Mouse (Mus musculus): ENCODE results near the gene Snx29.
A peak's percentile ranks its signal among the peaks of the same experiment; 100 is the strongest.

Gene Snx29

DNA sequence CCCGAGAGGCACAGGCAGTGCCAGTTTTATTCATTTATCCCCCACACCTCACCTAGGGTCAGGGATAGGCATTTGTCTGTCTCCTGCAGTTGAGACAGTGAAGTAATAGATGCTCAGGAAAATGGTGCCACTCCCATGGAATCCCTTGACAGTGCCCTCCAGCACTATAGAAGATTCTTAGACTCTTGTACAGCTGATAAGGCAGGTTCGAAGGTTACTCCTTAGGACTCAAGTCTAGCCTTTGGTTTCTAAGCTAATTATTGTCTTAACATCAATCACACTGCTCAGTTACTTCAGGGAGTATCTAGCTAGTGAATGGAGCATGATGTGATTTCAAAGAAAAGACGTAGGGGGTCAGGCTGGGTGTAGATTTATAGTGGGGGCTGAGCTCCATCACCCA, 273.9 kb downstream of the Snx29 start:
- no peak for DNase-seq (ENCODE audit: low read depth)

GRCm38 (mm10) chr16:11597769-11598168, 275.1 kb downstream of the Snx29 start:
- DNase-seq (ENCODE audit: low read depth), result no peak

DNA sequence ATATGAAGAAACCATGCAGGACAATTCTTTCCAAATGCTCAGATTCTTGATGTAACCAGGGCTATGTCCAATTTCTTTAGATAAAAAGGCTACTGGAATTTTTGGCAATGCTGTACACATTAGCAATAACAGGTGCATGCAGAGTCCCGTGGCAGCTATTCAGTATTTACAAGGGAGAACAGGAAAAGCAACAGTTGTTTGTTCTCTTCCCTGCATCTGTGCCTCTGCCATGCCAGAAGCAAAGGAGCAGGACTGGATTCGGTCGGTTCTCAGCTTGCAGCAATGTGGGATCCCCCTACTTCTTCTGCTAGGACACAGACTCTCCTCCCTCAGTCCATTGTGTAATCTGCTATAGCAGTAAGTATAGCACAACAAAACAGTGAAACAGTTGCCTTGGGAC, 276.8 kb downstream of the Snx29 start:
- DNase-seq (ENCODE audit: low read depth), result no peak

- DNase-seq (ENCODE audit: low read depth), result peak; percentile 10
These were observed 278.8 kb downstream of the Snx29 start for GRCm38 (mm10) chr16:11601336-11602082.

DNA sequence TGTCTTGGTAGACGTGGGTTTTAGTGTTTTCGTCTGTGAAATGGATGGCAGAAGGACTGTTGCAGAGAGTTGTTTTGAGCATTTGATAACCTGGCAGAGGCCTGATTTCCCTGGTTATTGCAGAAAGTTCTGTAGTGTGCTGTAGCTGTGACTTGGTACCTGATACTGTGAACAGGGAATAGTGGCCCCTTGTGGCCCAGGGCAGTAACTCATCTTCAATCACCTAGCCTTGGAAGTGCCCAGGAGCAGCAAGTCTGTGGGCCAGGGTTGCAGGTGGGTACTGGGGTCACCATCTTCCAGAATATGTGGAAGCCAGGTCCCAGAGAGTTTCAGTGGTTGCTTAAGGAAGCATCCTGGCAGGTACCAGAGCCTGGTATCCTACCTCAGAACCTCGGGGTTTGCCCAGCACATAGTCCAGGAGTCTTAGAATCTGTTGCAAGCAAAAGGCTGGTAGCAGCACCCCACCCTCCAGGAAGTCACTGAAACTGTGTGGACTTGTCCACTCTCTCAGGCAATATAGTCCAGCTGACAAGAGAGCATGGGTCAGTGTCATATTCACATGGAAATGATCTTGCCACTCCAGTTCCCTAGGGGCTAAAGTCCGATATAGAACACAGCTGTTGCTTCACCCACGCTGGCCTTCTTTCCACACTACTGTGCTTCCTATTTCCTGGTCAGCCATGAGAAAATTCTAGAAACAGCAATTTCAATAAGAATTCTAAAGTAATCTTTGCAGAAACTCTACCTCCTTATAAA, 281.1 kb downstream of the Snx29 start:
- peak; percentile 55 for DNase-seq (ENCODE audit: low read depth)

DNA sequence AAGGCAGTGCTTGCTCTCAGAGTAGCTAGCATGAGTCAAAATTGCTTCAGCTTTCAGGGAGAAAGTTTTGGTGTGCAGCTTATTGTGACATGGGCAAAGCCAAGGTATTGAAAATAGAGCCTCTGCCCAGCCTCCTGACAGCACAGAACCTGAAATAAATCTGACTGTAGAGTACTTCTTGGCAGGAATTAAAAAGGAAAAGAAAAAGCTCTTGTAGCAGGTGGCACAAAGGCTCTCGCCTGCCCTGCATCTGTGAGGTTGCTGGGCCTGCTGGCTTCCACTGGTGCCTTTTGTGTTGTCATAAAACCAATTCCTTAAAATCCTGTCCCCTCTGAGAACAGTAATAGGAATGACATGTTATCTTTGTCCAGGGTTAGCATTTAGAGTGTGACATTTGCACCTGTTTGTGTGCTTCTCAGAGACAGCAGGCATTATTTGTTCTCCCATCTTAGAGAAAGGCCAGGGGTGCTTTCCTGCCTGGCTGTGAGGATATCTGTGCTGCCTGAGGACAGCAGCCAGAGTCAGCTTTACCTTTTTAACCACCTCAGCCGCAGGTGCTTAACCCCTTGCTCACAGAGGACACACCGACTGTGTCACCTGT, 289.9 kb downstream of the Snx29 start:
- no peak for DNase-seq (ENCODE audit: low read depth)

DNA sequence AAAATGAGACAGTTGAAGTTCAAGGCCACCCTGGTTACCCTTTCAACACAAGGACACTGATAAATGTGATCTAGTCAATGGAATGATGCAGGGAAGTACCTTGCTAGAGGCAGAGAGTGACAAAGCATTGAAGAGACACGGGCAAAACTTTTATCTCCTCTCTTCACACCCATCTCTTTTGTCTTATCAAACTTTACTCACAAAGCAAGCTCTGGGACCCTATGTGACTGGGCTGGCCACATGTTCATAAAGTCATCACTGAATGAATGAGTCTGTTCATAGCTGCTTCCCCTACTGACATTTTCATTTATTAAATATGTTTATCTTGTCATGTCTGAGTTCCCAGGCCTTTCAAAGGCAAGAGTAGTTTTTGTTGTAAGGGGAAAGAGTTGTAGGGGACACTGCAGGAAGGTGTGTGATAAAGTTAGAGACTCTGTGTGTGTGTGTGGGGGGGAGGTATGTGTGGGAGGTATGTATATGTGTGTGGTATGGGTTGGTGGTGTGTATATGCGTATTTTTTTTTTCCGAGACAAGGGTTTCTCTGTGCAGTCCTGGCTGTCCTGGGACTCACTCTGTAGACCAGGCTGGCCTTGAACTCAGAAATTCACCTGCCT, 291.8 kb downstream of the Snx29 start:
- no peak for DNase-seq (ENCODE audit: low read depth)

DNA sequence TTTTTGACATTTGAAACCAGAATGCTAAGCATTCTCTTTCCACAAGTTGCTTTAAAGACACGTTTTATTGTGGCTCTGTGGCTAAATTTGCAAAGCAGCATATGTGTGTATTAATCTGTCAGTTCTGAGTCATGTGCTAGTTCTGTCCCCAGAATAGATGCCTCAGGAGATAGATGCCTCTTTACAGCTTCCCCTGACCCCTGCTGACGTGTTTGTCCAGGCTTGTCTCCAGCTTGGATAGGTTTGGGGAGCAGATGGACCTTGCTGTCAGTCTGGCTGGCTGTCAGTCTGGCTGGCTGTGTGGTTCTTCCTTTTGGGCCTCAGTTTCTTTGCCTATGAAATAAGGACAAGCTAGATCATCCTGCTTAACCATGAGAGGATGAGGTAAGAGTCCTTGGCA, 292.9 kb downstream of the Snx29 start:
- no peak for DNase-seq (ENCODE audit: low read depth)

- peak; percentile 36 for DNase-seq (ENCODE audit: low read depth)
These were observed 297.2 kb downstream of the Snx29 start for GRCm38 (mm10) chr16:11619951-11620350.

- DNase-seq (ENCODE audit: low read depth), result peak; percentile 57
These were observed 298.3 kb downstream of the Snx29 start for GRCm38 (mm10) chr16:11621042-11621441.

DNA sequence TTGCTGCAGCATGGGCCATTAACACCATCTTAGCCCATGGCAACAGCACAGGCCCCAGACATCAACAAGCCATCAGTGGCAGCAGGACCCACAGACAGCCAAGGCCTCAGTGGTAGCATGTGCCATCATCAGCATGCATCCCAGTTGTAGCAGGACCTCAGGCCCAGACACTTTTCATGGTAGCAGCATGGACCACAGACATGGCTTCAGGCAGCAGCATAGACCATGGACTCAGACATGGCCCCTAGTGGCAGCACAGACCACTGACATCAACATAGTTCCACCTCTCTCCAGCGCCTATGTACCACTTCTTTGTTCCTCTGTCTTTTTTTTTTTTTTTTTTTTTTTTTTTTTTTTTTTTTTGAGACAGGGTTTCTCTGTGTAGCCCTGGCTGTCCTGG, 299.0 kb downstream of the Snx29 start:
- DNase-seq (ENCODE audit: low read depth), result no peak

DNA sequence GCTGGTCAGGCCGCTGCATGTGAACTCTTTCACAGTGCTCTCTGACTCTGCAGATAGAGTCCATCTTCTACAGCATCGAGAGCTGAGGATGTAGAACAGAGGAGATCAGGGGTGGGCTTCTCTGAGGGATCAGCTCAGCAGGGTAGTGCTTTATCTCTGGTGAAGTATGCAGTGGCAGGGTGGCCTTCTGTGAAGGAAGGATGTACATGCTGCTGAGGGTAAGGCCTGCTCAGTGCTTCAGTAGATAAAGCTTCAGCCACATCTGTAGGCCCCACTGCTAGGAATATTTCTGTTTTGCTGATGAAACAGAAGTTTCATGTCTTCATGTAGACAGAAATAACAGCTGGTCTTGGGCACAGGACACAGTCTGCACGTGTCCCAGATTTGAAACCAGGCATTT, 300.3 kb downstream of the Snx29 start:
- no peak for DNase-seq (ENCODE audit: low read depth)

- DNase-seq (ENCODE audit: low read depth), result no peak
These were observed 301.4 kb downstream of the Snx29 start for GRCm38 (mm10) chr16:11624121-11624520.

DNA sequence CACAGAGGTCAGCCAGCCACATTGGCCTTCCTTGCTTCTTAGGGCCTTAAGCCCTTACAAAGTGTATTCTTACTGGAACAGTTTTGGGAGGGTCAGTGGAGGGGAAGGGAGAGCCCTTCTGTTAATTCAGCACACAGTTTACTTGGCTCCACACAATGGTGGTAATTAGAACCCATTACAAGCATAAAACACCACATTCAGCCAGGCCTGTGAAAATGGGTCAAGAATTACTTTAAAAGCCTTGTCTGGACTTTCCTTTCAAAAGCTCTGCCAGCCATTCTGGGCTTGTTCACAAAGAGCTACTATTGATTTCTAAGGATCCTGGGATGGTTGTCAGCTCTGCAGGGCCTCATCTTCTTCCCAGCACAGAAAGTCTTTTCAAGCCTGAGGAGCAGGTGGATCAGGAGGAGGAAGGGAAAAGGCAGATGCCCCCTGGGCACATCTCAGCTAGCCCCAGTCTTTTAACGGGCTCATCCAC, 303.3 kb downstream of the Snx29 start:
- DNase-seq (ENCODE audit: low read depth), result no peak

- DNase-seq (ENCODE audit: low read depth), result no peak
These were observed 303.9 kb downstream of the Snx29 start for GRCm38 (mm10) chr16:11626616-11627015.

DNA sequence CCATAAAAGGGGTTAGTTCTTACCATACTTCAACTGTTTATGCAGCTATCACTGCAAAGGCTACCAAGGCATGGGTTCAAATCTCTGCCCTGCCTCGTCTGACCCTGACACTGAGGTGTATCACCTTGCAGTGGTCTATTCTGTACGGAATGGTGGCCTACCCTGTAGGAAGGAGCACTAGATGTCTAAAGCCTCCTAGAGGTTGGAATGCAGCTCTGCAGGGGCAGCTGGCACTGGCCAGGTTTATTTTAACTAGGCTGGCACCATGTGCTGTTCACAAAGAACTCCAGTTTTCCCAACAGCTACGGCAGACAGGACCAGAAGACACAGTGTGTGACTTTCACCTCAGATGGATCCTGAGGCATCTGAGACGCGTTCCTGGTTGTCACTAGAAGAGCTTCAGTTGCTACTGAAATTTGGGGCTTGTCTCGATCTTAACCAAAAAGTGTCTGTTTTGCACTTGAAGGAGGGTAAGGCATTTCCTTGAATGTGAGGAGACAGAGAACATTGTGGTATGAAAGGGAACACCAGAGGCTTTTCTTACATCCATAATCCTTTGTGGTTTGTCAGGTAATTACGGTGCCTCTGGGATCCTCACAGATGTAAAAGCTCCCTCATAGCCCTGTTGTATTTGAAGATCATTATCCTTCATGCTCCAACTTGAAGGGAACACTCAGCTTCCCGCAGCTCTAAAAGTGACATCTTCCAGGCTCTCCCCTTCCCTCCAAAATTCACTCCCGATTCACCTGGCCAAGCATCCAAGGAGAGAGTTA, 305.3 kb downstream of the Snx29 start:
- no peak for DNase-seq (ENCODE audit: low read depth)

- DNase-seq (ENCODE audit: low read depth), result no peak
These were observed 307.0 kb downstream of the Snx29 start for GRCm38 (mm10) chr16:11629704-11630103.

DNA sequence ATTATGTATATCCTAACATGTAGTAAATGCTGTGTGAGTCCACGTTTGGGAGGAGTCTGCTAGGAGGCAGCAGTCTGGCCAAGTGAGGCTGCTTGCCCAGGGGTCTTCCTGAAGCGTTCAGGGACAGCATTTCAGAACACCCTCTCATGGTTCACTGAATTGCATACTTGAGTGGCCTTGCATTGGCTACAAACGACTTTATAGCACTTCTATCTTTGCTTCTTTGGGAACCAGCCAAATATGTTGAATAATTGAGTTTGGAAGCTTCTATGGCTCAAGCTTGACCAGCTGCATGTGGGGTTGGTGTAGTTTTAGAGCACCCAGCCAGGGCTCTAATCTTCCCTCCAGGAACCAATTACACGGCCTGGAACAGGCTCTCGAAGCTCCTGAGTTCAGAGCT, 307.8 kb downstream of the Snx29 start:
- no peak for DNase-seq (ENCODE audit: low read depth)

GRCm38 (mm10) chr16:11632205-11632747, 309.6 kb downstream of the Snx29 start:
- peak; percentile 85 for DNase-seq (ENCODE audit: low read depth)

DNA sequence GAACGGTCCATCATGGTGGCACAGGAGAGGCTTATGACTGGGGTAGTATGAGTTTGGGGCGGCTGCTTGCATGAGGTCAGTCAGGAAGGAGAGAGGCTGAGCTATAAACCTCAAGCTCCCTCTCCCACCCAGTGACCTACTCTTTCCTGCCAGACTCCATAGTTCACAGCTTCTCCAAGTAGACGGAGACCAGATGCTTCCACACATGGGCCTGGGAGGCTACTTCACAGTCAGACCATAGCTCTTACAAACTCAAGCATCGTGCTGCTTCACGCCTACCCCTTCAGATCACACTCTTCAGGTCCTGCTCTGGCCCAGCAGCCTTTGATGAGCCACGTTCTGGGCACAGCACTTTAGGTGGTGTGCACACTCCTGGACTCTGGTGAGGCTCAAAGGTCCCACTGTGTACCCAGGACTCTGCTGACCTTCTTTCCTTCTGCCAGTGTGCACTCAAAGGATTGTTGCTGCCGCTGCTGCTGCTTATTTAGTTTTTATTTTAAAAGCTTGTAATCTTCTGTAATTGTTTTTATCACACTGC, 313.6 kb downstream of the Snx29 start:
- DNase-seq (ENCODE audit: low read depth), result no peak

DNA sequence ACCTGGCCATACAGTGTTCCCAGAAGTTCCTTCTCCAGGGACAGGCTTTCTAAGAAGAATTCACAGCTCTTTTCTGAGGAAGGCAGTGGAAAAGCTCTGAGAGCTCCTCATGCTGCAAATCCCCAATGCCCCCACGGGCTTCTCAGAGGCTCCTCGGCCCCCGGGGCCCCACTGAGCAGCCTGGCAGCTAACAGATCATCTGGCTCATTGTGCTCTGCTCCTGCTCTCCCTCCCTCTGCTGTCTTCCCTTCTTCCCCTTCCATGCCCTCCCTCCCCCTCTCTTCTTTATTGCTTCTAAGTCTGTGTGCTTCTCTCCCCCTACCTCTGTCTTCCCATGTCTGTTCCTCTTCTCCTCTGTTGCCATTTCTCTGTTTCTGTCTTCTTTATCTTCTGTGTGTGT, 314.2 kb downstream of the Snx29 start:
- DNase-seq (ENCODE audit: low read depth), result no peak
